Mouse (Mus musculus) limb, embryonic 14.5 days (tissue): Measurements from ENCODE around the gene Tmem184c. TPM values are rescaled to one million over a fixed set of nuclear protein-coding genes. Genes with fewer than 3 reads are reported as not detected.

Experiments
- ATAC-seq: fragments of 200-750 bp; cut with Nextera tagmentation; 2 replicates; pipeline ENCODE4 v1.8.0; 2017; ENCODE audit warnings: low read depth, moderate number of reproducible peaks, moderate TSS enrichment; ENCODE audit not compliant: low FRiP score
- DNase-seq: peaks from one replicate; pipeline ENCODE4 v3.0.0-alpha.2; 2015; ENCODE audit warnings: low spot score
- H3K27ac ChIP-seq: fragments of 300-500 bp; sonication (generic); replicated peaks from 2 replicates; pipeline ENCODE4 v1.5.1; 2014; ENCODE audit warnings: low read depth, mild to moderate bottlenecking, low read length, moderate library complexity, mixed read lengths
- H3K27me3 ChIP-seq: fragments of 300-500 bp; sonication (generic); 2 replicates; pipeline ENCODE4 v1.6.1; 2014; ENCODE audit warnings: low read length, mixed read lengths; ENCODE audit not compliant: control insufficient read depth, insufficient read depth
- H3K36me3 ChIP-seq: fragments of 300-500 bp; sonication (generic); 2 replicates; pipeline ENCODE4 v1.6.1; 2014; ENCODE audit warnings: mild to moderate bottlenecking, low read length, moderate library complexity, mixed read lengths; ENCODE audit not compliant: control insufficient read depth, insufficient read depth
- H3K4me1 ChIP-seq: fragments of 300-500 bp; sonication (generic); 2 replicates; pipeline ENCODE4 v1.6.1; 2014; ENCODE audit warnings: antibody characterized with exemption, low read length, mixed read lengths; ENCODE audit not compliant: control insufficient read depth, insufficient read depth
- H3K4me2 ChIP-seq: fragments of 300-500 bp; sonication (generic); replicated peaks from 2 replicates; pipeline ENCODE4 v1.6.1; 2014; ENCODE audit warnings: low read depth, mild to moderate bottlenecking, low read length, moderate library complexity; ENCODE audit not compliant: severe bottlenecking
- H3K4me3 ChIP-seq: fragments of 300-500 bp; sonication (generic); replicated peaks from 2 replicates; pipeline ENCODE4 v1.5.1; 2014; ENCODE audit warnings: low read length
- H3K9ac ChIP-seq: fragments of 300-500 bp; sonication (generic); 2 replicates; pipeline ENCODE4 v1.6.1; 2014; ENCODE audit warnings: mild to moderate bottlenecking, low read depth, low read length, moderate library complexity; ENCODE audit not compliant: severe bottlenecking
- H3K9me3 ChIP-seq: fragments of 300-500 bp; sonication (generic); 2 replicates; pipeline ENCODE4 v1.6.1; 2016; ENCODE audit warnings: low read length; ENCODE audit not compliant: control insufficient read depth
- POLR2A ChIP-seq: fragments of 200-500 bp; IDR thresholded peaks from 2 replicates; pipeline ENCODE4 v1.8.0; 2012; ENCODE audit warnings: inconsistent platforms, mild to moderate bottlenecking, moderate library complexity, borderline replicate concordance; ENCODE audit not compliant: insufficient read depth, insufficient read length; ENCODE audit errors: extremely low read depth
- WGBS: fragments of 180-500 bp; shearing (Covaris S2); extraction: QIAGEN DNeasy Blood & Tissue Kit; methylation state at CpG from one replicate; pipeline ENCODE4 v1.1.7; 2014; 5-methylcytosine and 5-hydroxymethylcytosine counted together
- polyA plus RNA-seq, 2 experiments: library from polyadenylated mRNA; depleted of rRNA in 1 of 2; stranded (reverse) in 1 of 2; unstranded in 1 of 2; fragments of >200 nt; fragmentation: Nextera tagmentation in 1 of 2; extraction: Ambion mirVana in 1 of 2; gene quantifications; 2 replicates each; pipeline versions ENCODE4 v1.2.1 to v1.2.3; 2012 to 2014

The Tmem184c gene
- polyA plus RNA-seq, 2 experiments = 27.6 to 32.4 TPM

DNA sequence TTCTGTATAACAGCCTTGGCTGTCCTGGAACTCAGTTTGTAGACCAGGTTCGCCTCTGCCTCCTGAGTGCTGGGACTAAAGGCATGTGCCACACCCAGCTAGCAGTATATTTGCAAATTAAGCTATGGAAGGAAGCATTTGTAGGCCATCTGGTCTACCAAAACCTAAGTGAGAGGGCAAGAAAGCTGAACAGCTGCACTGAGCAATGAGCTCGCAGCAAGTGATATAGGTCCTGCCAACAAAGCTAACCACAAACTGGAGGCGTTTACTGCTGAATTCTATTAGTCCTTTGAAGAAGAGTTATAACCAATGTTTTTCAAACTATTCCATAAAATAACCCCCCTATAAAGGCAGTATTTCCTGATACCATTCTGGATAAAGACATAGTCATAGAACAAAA lies 27.1 kb upstream of the Tmem184c start:
- no peak overlapping the region for H3K27ac ChIP-seq

DNA sequence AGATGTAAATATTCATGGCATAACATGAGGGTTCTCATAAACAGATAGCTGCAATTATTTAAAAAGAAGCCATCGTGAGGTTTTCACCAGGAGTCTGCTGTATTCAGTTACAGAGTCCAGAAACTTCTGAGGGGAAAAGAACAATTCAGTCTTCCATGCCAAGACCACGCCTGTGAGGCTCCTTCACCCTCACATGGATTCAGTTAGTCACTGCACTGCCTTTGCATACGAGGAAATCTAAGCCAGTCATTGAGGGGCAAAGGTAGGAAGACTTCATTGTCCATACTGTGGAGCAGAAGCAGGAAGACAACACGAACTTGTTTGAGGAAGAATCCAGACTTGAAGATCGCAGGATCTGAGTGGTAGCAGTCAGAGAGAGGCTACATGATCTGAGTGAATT lies 23.5 kb upstream of the Tmem184c start:
- DNase-seq = no peak
- H3K27ac ChIP-seq = no peak overlapping the region

More for the DNA sequence above, 27.1 kb upstream of the Tmem184c start:
- 70% methylated on average over 3 of the region's 3 CpGs for WGBS
- Histone ChIP-seq H3K36me3 (no peaks in the 10 kb centered on the region), H3K9ac (no peak overlapping the region), H3K27me3 (no peaks in the 10 kb centered on the region), H3K4me2 (no peak overlapping the region), H3K4me3 (no peak overlapping the region), H3K4me1 (0 out of 2 replicates have a peak, but pooled peaks cover 2% of the 10 kb centered on the region), H3K9me3 (no peaks in the 10 kb centered on the region)
- no peak for TF ChIP-seq POLR2A
- ATAC-seq (no peak), DNase-seq (peak; percentile 35)

DNA sequence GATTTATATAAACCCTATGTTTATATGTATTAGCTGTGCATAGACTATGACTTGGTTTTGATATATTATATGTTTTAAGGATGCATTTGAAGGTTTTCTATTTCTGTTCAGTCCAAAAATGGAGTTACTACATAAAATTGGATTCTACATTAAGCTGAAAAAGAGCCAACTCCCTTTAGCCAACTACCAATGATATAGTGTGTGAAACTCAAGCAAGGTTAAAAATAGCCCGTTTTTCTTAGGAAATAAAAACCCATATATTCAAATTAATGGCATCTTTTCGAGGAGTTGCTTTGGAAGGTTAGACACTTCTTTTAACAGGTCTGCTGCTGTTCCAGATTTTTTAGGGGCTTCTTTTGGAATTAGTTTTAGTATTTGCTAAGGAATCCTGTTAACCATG lies 22.7 kb upstream of the Tmem184c start:
- 44% methylated on average over 2 of the region's 2 CpGs for WGBS
- peak; percentile 33 for DNase-seq

More for the DNA sequence above, 23.5 kb upstream of the Tmem184c start:
- no peak overlapping the region for H3K9ac ChIP-seq
- no peaks in the 10 kb centered on the region for H3K9me3 ChIP-seq
- H3K36me3 ChIP-seq = no peaks in the 10 kb centered on the region
- no peak for TF ChIP-seq POLR2A
- H3K4me3 ChIP-seq = no peak overlapping the region
- ATAC-seq = no peak
- no peaks in the 10 kb centered on the region for H3K27me3 ChIP-seq
- no peak overlapping the region for H3K4me2 ChIP-seq
- peaks cover 9% of the 10 kb centered on the region; the same call in 1 of the 2 replicates for H3K4me1 ChIP-seq
- WGBS = 49% methylated on average over 5 of the region's 5 CpGs

DNA sequence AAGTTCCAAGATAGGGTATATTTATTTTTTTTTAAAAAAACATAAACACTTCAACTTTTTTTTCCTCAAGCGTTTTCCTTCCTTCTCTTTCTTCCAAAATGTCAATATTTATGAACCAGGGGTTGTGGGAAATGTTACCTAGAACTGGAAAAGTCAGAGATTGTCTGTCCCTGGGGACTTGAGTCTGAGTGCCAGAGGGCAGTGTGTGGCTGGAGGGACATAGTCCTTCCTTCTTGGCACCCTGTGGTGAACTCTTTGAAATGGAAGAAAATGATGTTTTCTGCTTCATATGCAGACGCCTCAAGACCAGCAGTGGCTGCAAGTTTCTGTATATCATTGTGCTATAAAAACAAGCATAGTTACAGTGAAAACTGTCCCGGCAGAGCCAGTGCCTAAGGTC lies 20.2 kb upstream of the Tmem184c start:
- no peaks in the 10 kb centered on the region for H3K36me3 ChIP-seq
- no peak overlapping the region for H3K4me3 ChIP-seq
- H3K27ac ChIP-seq = no peak overlapping the region
- 41% methylated on average over 3 of the region's 3 CpGs for WGBS
- peaks cover 9% of the 10 kb centered on the region; the same call in 1 of the 2 replicates for H3K4me1 ChIP-seq
- no peaks in the 10 kb centered on the region for H3K27me3 ChIP-seq
- no peak overlapping the region for H3K9ac ChIP-seq
- no peaks in the 10 kb centered on the region for H3K9me3 ChIP-seq
- no peak for TF ChIP-seq POLR2A
- ATAC-seq (no peak), DNase-seq (peak; percentile 6)
- H3K4me2 ChIP-seq = no peak overlapping the region

More for the DNA sequence above, 22.7 kb upstream of the Tmem184c start:
- ATAC-seq = no peak
- no peak overlapping the region for H3K9ac ChIP-seq
- H3K27me3 ChIP-seq = no peaks in the 10 kb centered on the region
- H3K27ac ChIP-seq = no peak overlapping the region
- H3K4me3 ChIP-seq = no peak overlapping the region
- TF ChIP-seq POLR2A = no peak
- H3K4me2 ChIP-seq = no peak overlapping the region
- H3K4me1 ChIP-seq = peaks cover 9% of the 10 kb centered on the region; the same call in 1 of the 2 replicates
- H3K9me3 ChIP-seq = no peaks in the 10 kb centered on the region
- H3K36me3 ChIP-seq = no peaks in the 10 kb centered on the region

DNA sequence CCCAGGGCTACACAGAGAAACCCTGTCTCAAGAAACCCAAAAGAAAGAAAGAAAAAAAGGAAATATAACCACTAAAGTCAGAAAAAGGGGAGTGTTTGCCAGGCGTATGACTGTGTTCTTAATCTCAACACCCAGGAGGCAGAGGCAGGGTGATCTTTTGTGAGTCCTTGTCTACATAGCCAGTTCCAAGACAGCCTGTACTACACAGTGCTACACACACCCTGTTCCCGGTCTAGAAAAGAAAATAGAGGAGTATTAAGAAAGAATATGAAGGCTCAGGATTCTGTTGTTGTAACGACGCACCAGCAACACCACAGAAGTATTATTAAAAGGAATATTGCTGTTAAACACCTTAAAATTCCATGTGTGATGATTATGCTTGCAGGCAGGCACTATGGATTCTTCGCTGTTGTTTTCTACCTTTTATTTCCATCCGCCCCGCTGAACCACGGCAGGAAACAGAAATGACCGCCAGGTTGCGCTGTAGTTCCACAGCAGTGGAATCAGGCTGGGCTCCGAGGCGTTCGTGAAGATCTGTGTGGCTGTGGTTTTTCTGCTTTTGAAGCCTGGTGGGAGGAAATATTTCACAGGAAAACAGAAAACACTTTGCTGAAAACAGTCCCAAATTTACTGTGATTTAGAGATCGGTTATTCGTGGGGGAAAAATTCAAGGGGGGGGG lies 19.5 kb upstream of the Tmem184c start:
- no peak for TF ChIP-seq POLR2A
- Histone ChIP-seq H3K4me1 (peaks cover 9% of the 10 kb centered on the region; the same call in 1 of the 2 replicates), H3K9ac (no peak overlapping the region), H3K9me3 (no peaks in the 10 kb centered on the region), H3K4me3 (no peak overlapping the region), H3K27me3 (no peaks in the 10 kb centered on the region), H3K27ac (no peak overlapping the region), H3K36me3 (no peaks in the 10 kb centered on the region), H3K4me2 (no peak overlapping the region)
- peak; percentile 87 for ATAC-seq
- peak; percentile 88 for DNase-seq
- 15% methylated on average over 15 of the region's 15 CpGs for WGBS
